Mouse (Mus musculus) kidney, adult 10 weeks (tissue): ENCODE results near the gene Lag3. TPM values are rescaled to one million over a fixed set of nuclear protein-coding genes. Genes with fewer than 3 reads are reported as not detected.

Source experiments
- polyA plus RNA-seq: library from polyadenylated mRNA; stranded (reverse); fragments of 350-450 nt; fragmentation: Illumina TruSeq; extraction: RNeasy Lipid Tissue Mini Kit (QIAGEN cat#74804); gene quantifications from one replicate; pipeline ENCODE4 v1.2.3, GENCODE M21; 2014; ENCODE audit warnings: low read depth, low replicate concordance

The Lag3 gene
- not detected for polyA plus RNA-seq

DNA sequence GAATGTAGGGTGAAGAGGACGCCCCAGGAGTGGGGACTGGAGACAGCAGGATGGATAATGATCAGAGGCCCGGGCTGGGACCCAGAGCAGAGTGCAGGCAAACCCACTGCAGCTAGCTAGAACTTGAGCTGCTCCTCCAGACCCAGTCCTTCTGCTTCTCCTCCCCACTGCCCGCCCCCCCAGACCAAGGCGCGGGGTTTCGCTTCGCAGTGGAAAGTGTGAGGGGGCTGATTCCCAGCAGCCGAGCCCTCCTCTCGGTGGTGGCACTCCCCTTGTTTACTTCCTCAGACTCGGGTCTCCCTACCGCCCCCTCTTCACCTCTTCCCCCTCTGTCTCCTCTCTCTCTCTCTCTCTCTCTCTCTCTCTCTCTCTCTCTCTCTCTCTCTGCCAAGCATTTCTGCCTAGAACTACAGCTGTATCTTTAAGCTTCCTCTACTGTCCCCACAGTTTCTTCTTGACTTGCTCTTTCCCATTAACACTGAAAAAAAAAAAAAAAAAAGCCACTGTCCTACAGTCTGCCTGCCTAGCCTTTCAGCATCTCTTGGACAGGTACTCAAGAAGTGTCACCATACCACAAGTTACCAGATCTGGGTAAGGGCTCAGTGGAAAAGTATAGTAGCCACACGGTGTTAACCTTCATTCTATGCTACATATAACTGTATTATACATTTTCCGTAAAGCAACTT, at the start of gene Lag3:
Lag3 (minus strand) TSS at position 173 of the 686 bp plus-strand sequence.

DNA sequence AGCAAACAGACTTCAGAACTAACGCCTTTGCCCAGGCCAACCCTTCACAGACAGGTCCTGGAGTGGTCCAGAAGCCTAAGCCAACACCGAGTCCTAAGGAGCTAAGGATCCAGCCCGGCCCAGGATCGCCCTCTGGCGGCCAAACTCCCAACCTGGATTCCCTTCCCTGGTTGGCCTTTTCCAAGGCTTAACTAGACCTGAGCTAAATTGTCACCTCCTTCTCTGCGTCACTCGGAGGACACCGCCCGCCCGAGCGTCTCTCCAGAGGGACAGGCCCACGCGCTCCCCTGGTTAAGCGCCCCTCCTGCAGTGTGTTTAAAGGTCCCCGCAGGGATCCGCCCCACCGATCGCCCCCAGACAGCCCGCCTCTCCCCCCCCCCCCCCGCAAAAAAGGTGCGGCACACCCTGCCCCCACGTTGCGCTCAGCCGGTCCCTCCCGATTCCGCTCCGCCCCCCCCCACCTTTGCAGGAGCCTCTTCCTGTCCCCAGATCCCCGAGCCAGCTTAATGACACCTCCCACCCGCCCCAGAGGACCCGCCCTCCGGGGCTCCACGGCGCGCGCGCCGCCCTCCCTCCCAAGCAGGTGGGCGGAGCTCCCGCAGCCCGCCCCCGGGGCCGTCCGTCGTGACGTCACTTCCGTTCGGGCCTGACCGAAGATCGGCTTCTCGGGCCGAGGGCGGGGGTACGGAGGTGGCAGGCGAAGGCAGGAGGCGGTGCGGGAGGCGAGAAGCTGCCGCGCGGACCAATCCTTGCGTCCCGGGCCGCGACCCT, 19.4 kb upstream of the Lag3 start, which contains the start of gene Mlf2:
Mlf2 (plus strand) TSS at position 633 of the 771 bp plus-strand sequence.

GRCm38 (mm10) chr6:124919695-124920317, 8.3 kb upstream of the Lag3 start, which contains the start of gene Ptms:
Gene Ptms, minus strand, starts transcription at chr6:124920103.

GRCm38 (mm10) chr6:124887986-124888385, 23.5 kb downstream of the Lag3 start, which contains the start of gene Cd4:
Gene Cd4, minus strand, starts transcription at chr6:124888221.

DNA sequence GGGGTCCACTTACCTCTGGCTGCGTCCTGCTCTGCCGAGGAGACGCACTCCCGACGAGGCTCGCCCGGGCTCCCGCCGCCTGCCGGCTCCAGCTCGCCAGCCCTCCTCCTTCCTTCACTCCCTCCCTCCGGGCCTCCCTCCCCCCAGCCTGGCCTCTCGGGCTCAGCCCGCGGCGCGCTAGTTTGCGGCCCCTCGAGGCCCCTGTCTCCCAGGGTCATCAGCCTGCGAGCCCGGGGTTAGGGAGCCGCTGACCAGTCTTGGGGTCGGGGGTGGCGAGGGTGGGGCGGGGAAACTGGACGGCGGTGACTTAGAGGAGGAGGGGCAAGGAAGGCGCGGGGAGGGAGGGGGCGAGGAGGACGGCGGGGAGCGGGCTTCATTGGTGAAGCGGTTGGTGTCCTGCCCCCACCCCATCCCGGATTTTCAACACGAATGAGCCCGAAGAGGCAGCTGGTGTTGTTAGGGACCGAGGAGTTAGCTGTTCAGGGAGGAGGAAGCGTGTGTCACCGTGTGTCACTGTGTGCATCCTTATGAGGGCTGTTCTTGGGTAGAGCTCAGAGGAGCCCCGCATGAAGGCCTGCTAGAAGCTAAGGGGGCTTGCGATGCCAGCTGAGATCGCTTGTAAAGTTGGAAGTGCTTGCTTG, 47.7 kb downstream of the Lag3 start, which contains the start of gene Gpr162:
Gpr162 (minus strand) TSS at position 326 of the 641 bp plus-strand sequence.

GRCm38 (mm10) chr6:124856916-124857839, 54.3 kb downstream of the Lag3 start, which contains the start of gene P3h3:
Gene P3h3, minus strand, starts transcription at chr6:124857752.

Other genes starting within 250 kb of the Lag3 start
- 51.6 TPM for gene Lpcat3, start 248.7 kb downstream of the Lag3 start, polyA plus RNA-seq
- gene Emg1, start 199.5 kb downstream of the Lag3 start, polyA plus RNA-seq: 19.5 TPM
- gene Phb2, start 199.4 kb downstream of the Lag3 start, polyA plus RNA-seq: 27.3 TPM
- 1.1 TPM for gene Ptpn6, start 173.0 kb downstream of the Lag3 start, polyA plus RNA-seq
- 2.9 TPM for gene Grcc10, start 170.3 kb downstream of the Lag3 start, polyA plus RNA-seq
- gene Gm45234, start 155.7 kb downstream of the Lag3 start, polyA plus RNA-seq: not detected
- 1.1 TPM for gene Atn1, start 155.2 kb downstream of the Lag3 start, polyA plus RNA-seq
- not detected for gene Eno2, start 142.0 kb downstream of the Lag3 start, polyA plus RNA-seq
- gene Lrrc23, start 132.0 kb downstream of the Lag3 start, polyA plus RNA-seq: not detected
- 0.36 TPM for gene Spsb2, start 103.0 kb downstream of the Lag3 start, polyA plus RNA-seq
- gene Tpi1, start 97.4 kb downstream of the Lag3 start, polyA plus RNA-seq: 40.9 TPM
- gene Usp5, start 82.2 kb downstream of the Lag3 start, polyA plus RNA-seq: 17.3 TPM
- gene Cdca3, start 82.2 kb downstream of the Lag3 start, polyA plus RNA-seq: 0.69 TPM
- not detected for gene Gnb3, start 71.4 kb downstream of the Lag3 start, polyA plus RNA-seq
- not detected for gene P3h3, start 54.0 kb downstream of the Lag3 start, polyA plus RNA-seq
- not detected for gene Gpr162, start 47.7 kb downstream of the Lag3 start, polyA plus RNA-seq
- gene Cd4, start 23.5 kb downstream of the Lag3 start, polyA plus RNA-seq: 0.36 TPM
- 287 TPM for gene Ptms, start 8.4 kb upstream of the Lag3 start, polyA plus RNA-seq
- gene Mlf2, start 19.7 kb upstream of the Lag3 start, polyA plus RNA-seq: 11.8 TPM
- 21.7 TPM for gene Cops7a, start 53.8 kb upstream of the Lag3 start, polyA plus RNA-seq
- gene Pianp, start 85.0 kb upstream of the Lag3 start, polyA plus RNA-seq: not detected
- 12.1 TPM for gene Zfp384, start 97.4 kb upstream of the Lag3 start, polyA plus RNA-seq
- 8.7 TPM for gene Ing4, start 128.1 kb upstream of the Lag3 start, polyA plus RNA-seq
- 0.53 TPM for gene Acrbp, start 138.0 kb upstream of the Lag3 start, polyA plus RNA-seq
- not detected for gene Lpar5, start 156.2 kb upstream of the Lag3 start, polyA plus RNA-seq
- gene Chd4, start 184.3 kb upstream of the Lag3 start, polyA plus RNA-seq: 59.2 TPM
- gene Nop2, start 220.2 kb upstream of the Lag3 start, polyA plus RNA-seq: 1.3 TPM
- gene Iffo1, start 233.5 kb upstream of the Lag3 start, polyA plus RNA-seq: 3.1 TPM